Mouse (Mus musculus): Measurements from ENCODE around the gene Ubap1. TPM values are rescaled to one million over a fixed set of nuclear protein-coding genes. Genes with fewer than 3 reads are reported as not detected.

The Ubap1 gene
- total RNA-seq, 2 experiments from 2014 or later, result 52.9 to 56.1 TPM

- DNase-seq (ENCODE audit: low spot score in 2 of 2), result no peak
These were observed 4.0 kb downstream of the Ubap1 start for GRCm38 (mm10) chr4:41352758-41353157.

GRCm38 (mm10) chr4:41353265-41353664, 4.5 kb downstream of the Ubap1 start:
- DNase-seq (ENCODE audit: low spot score in 2 of 2), result no peak

GRCm38 (mm10) chr4:41357154-41357553, 8.4 kb downstream of the Ubap1 start:
- no peak for DNase-seq (ENCODE audit: low spot score in 2 of 2)

GRCm38 (mm10) chr4:41358669-41359068, 9.9 kb downstream of the Ubap1 start:
- no peak for DNase-seq (ENCODE audit: low spot score in 2 of 2)

GRCm38 (mm10) chr4:41359358-41359757, 10.6 kb downstream of the Ubap1 start:
- DNase-seq (ENCODE audit: low spot score in 2 of 2), result no peak

GRCm38 (mm10) chr4:41361059-41361458, 12.3 kb downstream of the Ubap1 start:
- DNase-seq (ENCODE audit: low spot score in 2 of 2), result no peak

GRCm38 (mm10) chr4:41368198-41368597, 19.4 kb downstream of the Ubap1 start:
- DNase-seq (ENCODE audit: low spot score in 2 of 2), result no peak

GRCm38 (mm10) chr4:41369702-41370437, 21.1 kb downstream of the Ubap1 start:
- no peak for DNase-seq (ENCODE audit: low spot score in 2 of 2)

- no peak for DNase-seq (ENCODE audit: low spot score in 2 of 2)
These were observed 28.8 kb downstream of the Ubap1 start for GRCm38 (mm10) chr4:41377567-41377966.

GRCm38 (mm10) chr4:41381213-41381950, 32.6 kb downstream of the Ubap1 start:
- DNase-seq (ENCODE audit: low spot score in 2 of 2), result no peak

GRCm38 (mm10) chr4:41386412-41386975, 37.7 kb downstream of the Ubap1 start:
- DNase-seq (ENCODE audit: low spot score in 2 of 2), result no peak

GRCm38 (mm10) chr4:41387755-41388469, 39.1 kb downstream of the Ubap1 start:
- no peak for DNase-seq (ENCODE audit: low spot score in 2 of 2)

GRCm38 (mm10) chr4:41388616-41389015, 39.8 kb downstream of the Ubap1 start:
- DNase-seq (ENCODE audit: low spot score in 2 of 2), result no peak

GRCm38 (mm10) chr4:41389240-41389639, 40.4 kb downstream of the Ubap1 start:
- DNase-seq (ENCODE audit: low spot score in 2 of 2), result no peak

GRCm38 (mm10) chr4:41390122-41390521, 41.3 kb downstream of the Ubap1 start:
- peak; percentile 32 to 57 for DNase-seq (ENCODE audit: low spot score in 2 of 2)

GRCm38 (mm10) chr4:41391015-41391414, 42.2 kb downstream of the Ubap1 start:
- no peak for DNase-seq (ENCODE audit: low spot score in 2 of 2)

GRCm38 (mm10) chr4:41394651-41395050, 45.9 kb downstream of the Ubap1 start:
- DNase-seq (ENCODE audit: low spot score in 2 of 2), result peak in 1 of 2 experiments; percentile 12

- no peak for DNase-seq (ENCODE audit: low spot score in 2 of 2)
These were observed 49.6 kb downstream of the Ubap1 start for GRCm38 (mm10) chr4:41398353-41398752.

GRCm38 (mm10) chr4:41399904-41400303, 51.1 kb downstream of the Ubap1 start:
- DNase-seq (ENCODE audit: low spot score in 2 of 2), result no peak

GRCm38 (mm10) chr4:41401167-41401566, 52.4 kb downstream of the Ubap1 start:
- DNase-seq (ENCODE audit: low spot score in 2 of 2), result no peak

GRCm38 (mm10) chr4:41401573-41401972, 52.8 kb downstream of the Ubap1 start:
- no peak for DNase-seq (ENCODE audit: low spot score in 2 of 2)

- no peak for DNase-seq (ENCODE audit: low spot score in 2 of 2)
These were observed 57.8 kb downstream of the Ubap1 start for GRCm38 (mm10) chr4:41406597-41406996.
